ENCODE assay signal across 17 mouse cellular contexts in genomic region chr4:124563371-124563770, GRCm38 (mm10). TPM values are rescaled to one million over a fixed set of nuclear protein-coding genes. Genes with fewer than 3 reads are reported as not detected.
DNase-seq lines count a peak whose midpoint lies in the region; ATAC-seq lines count a peak whose summit lies in the region.
"Had no signal": no experiment of that assay in that cellular context is flagged by ENCODE, and none has a peak within 500 bp of the region (broad histone marks: within the 10 kb centered on the region; RNA-seq: fewer than 3 reads in every experiment).

No protein-coding gene starts in this region.

- ATAC-seq in common myeloid progenitor, adult 5-6 weeks (replicated peaks; ENCODE audit: low read depth, poor library complexity, severe bottlenecking): peak; percentile 66
- ATAC-seq in megakaryocyte, adult 5-6 weeks (ENCODE audit: poor library complexity, severe bottlenecking): peak; percentile 47
- ATAC-seq: activated CD4-positive, CD25-positive, alpha-beta regulatory T cell, adult 4 months; CD4-positive, CD25-positive, alpha-beta regulatory T cell, adult 4 months; Patski had no signal

- DNase-seq in A20 (ENCODE audit: low read depth, low spot score): peak; percentile 22
- no peak for DNase-seq in lung, postnatal 4 days
- DNase-seq in lung, postnatal 10 days: no peak
- no peak for DNase-seq in left cerebral cortex, postnatal 36 days (ENCODE audit: low spot score in 2 of 2)
- DNase-seq: adrenal gland, adult 8-10 months; adrenal gland, postnatal 14 days; adrenal gland, postnatal 36 days; B cell, adult 2 months; cerebellum, adult 11-12 months; cerebellum, adult 9-10 months had no signal

- intact Hi-C loops in left cerebral cortex, postnatal 36 days (cut with DNase I): no loop called here

RNA-seq across cellular contexts. Expression of gene 3100002H09Rik, which starts 47.2 kb away (rescaled TPM):
- not detected in 2 replicates for total RNA-seq in common myeloid progenitor, adult 5-6 weeks (2017)
- total RNA-seq in megakaryocyte, adult 5-6 weeks (2015): not detected in 2 replicates
- total RNA-seq in megakaryocyte, adult 5-6 weeks (2017): not detected in 2 replicates
- total RNA-seq in left cerebral cortex, postnatal 36 days (2021): under 1 TPM in 1 of 2 experiments, not detected in 1; 0.79 TPM
- total RNA-seq: adrenal gland, adult 18-20 months; adrenal gland, adult 8-10 months; adrenal gland, postnatal 14 days; adrenal gland, postnatal 36 days; CH12.LX had no signal
